Mouse (Mus musculus) hindbrain, embryonic 14.5 days (tissue): ENCODE measurements around the gene Chchd2. TPM values are rescaled to one million over a fixed set of nuclear protein-coding genes. Genes with fewer than 3 reads are reported as not detected.

Source experiments
- ATAC-seq: fragments of 200-750 bp; cut with Nextera tagmentation; 2 replicates; pipeline ENCODE4 v1.8.0; 2017; ENCODE audit warnings: moderate number of reproducible peaks, mild to moderate bottlenecking, moderate TSS enrichment, moderate library complexity; ENCODE audit not compliant: low FRiP score
- DNase-seq: peaks from one replicate; pipeline ENCODE4 v3.0.0-alpha.2; 2015; ENCODE audit warnings: low spot score
- H3K27ac ChIP-seq: fragments of 300-500 bp; sonication (generic); 2 replicates; pipeline ENCODE4 v1.5.1; 2014; ENCODE audit warnings: mild to moderate bottlenecking, moderate library complexity
- H3K27me3 ChIP-seq: fragments of 300-500 bp; sonication (generic); 2 replicates; pipeline ENCODE4 v1.6.1; 2014; ENCODE audit warnings: mild to moderate bottlenecking, low read length, mixed read lengths; ENCODE audit not compliant: control insufficient read depth, insufficient read depth
- H3K36me3 ChIP-seq: fragments of 300-500 bp; sonication (generic); replicated peaks from 2 replicates; pipeline ENCODE4 v1.6.1; 2014; ENCODE audit not compliant: control insufficient read depth, insufficient read depth
- H3K4me1 ChIP-seq: fragments of 300-500 bp; sonication (generic); replicated peaks from 2 replicates; pipeline ENCODE4 v1.6.1; 2014; ENCODE audit warnings: antibody characterized with exemption, low read length, mixed read lengths; ENCODE audit not compliant: control insufficient read depth, insufficient read depth
- H3K4me2 ChIP-seq: fragments of 300-500 bp; sonication (generic); replicated peaks from 2 replicates; pipeline ENCODE4 v1.6.1; 2014; ENCODE audit warnings: mild to moderate bottlenecking, moderate library complexity
- H3K4me3 ChIP-seq: fragments of 300-500 bp; sonication (generic); replicated peaks from 2 replicates; pipeline ENCODE4 v1.5.1; 2014; ENCODE audit warnings: mild to moderate bottlenecking, low read length
- H3K9ac ChIP-seq: fragments of 300-500 bp; sonication (generic); 2 replicates; pipeline ENCODE4 v1.6.1; 2014
- H3K9me3 ChIP-seq: fragments of 300-500 bp; sonication (generic); 2 replicates; pipeline ENCODE4 v1.6.1; 2016; ENCODE audit warnings: low read length; ENCODE audit not compliant: control insufficient read depth
- WGBS: fragments of 180-500 bp; shearing (Covaris S2); extraction: QIAGEN DNeasy Blood & Tissue Kit; methylation state at CpG from one replicate; pipeline ENCODE4 v1.1.7; 2014; 5-methylcytosine and 5-hydroxymethylcytosine counted together
- polyA plus RNA-seq: library from polyadenylated mRNA; unstranded; fragments of >200 nt; fragmentation: Nextera tagmentation; extraction: Ambion mirVana; gene quantifications from 2 replicates; pipeline ENCODE4 v1.2.1, GENCODE M21; 2014

Chchd2 gene
- polyA plus RNA-seq, 1 experiment from 2014 or later: 793 TPM

- no peaks in the 10 kb centered on the region for H3K9me3 ChIP-seq
- H3K27ac ChIP-seq: no peak overlapping the region
- no peak overlapping the region for H3K4me3 ChIP-seq
- ATAC-seq: no peak
- no peaks in the 10 kb centered on the region for H3K27me3 ChIP-seq
- no peak for DNase-seq
- H3K9ac ChIP-seq: no peak overlapping the region
- 12% methylated on average over 18 of the region's 18 CpGs for WGBS
- H3K36me3 ChIP-seq: peaks cover 36% of the 10 kb centered on the region
- no peaks in the 10 kb centered on the region for H3K4me1 ChIP-seq
- H3K4me2 ChIP-seq: no peak overlapping the region
These were observed 22.8 kb downstream of the Chchd2 start for GRCm38 (mm10) chr5:129864467-129864866.

GRCm38 (mm10) chr5:129862325-129862724 is 24.9 kb downstream of the Chchd2 start:
- Histone ChIP-seq H3K36me3 (peaks cover 58% of the 10 kb centered on the region), H3K9me3 (no peaks in the 10 kb centered on the region), H3K4me1 (no peaks in the 10 kb centered on the region), H3K4me3 (no peak overlapping the region), H3K4me2 (no peak overlapping the region), H3K9ac (no peak overlapping the region), H3K27me3 (no peaks in the 10 kb centered on the region), H3K27ac (no peak overlapping the region)
- 94% methylated on average over 6 of the region's 6 CpGs for WGBS
- DNase-seq (no peak), ATAC-seq (no peak)

- no peak overlapping the region for H3K27ac ChIP-seq
- ATAC-seq (no peak), DNase-seq (no peak)
- no peaks in the 10 kb centered on the region for H3K4me1 ChIP-seq
- no peak overlapping the region for H3K4me3 ChIP-seq
- no peak overlapping the region for H3K9ac ChIP-seq
- H3K36me3 ChIP-seq: peaks cover 76% of the 10 kb centered on the region
- WGBS: 86% methylated on average over 5 of the region's 5 CpGs
- H3K4me2 ChIP-seq: no peak overlapping the region
- H3K27me3 ChIP-seq: no peaks in the 10 kb centered on the region
- no peaks in the 10 kb centered on the region for H3K9me3 ChIP-seq
These were observed 30.9 kb downstream of the Chchd2 start for GRCm38 (mm10) chr5:129856414-129856813.

- H3K9me3 ChIP-seq: no peaks in the 10 kb centered on the region
- no peak overlapping the region for H3K9ac ChIP-seq
- no peaks in the 10 kb centered on the region for H3K4me1 ChIP-seq
- DNase-seq: no peak
- no peak overlapping the region for H3K27ac ChIP-seq
- no peaks in the 10 kb centered on the region for H3K27me3 ChIP-seq
- H3K4me2 ChIP-seq: no peak overlapping the region
- H3K36me3 ChIP-seq: peaks cover 69% of the 10 kb centered on the region
- no peak for ATAC-seq
- WGBS: 57% methylated on average over 5 of the region's 5 CpGs
- no peak overlapping the region for H3K4me3 ChIP-seq
These were observed 32.1 kb downstream of the Chchd2 start for GRCm38 (mm10) chr5:129855163-129855562.

- H3K36me3 ChIP-seq: peaks cover 36% of the 10 kb centered on the region
- H3K27me3 ChIP-seq: no peaks in the 10 kb centered on the region
- H3K4me2 ChIP-seq: peak overlapping the region; percentile 63
- peak overlapping the region; percentile 68 for H3K9ac ChIP-seq
- WGBS: 65% methylated on average over 8 of the region's 8 CpGs
- H3K27ac ChIP-seq: no peak overlapping the region
- no peak for ATAC-seq
- H3K4me3 ChIP-seq: peak overlapping the region; percentile 50
- no peak for DNase-seq
- peaks cover 9% of the 10 kb centered on the region for H3K4me1 ChIP-seq
- no peaks in the 10 kb centered on the region for H3K9me3 ChIP-seq
These were observed 39.8 kb downstream of the Chchd2 start for GRCm38 (mm10) chr5:129847558-129847820.

- DNase-seq: peak; percentile 99
- H3K27ac ChIP-seq: peak within 1 kb of the TSS; percentile 68
- H3K9me3 ChIP-seq: no peaks in the 10 kb centered on the region
- peaks cover 9% of the 10 kb centered on the region for H3K4me1 ChIP-seq
- peak; percentile 99 for ATAC-seq
- H3K9ac ChIP-seq: peak within 1 kb of the TSS; percentile 68
- H3K4me2 ChIP-seq: peak within 1 kb of the TSS; percentile 63
- no peaks in the 10 kb centered on the region for H3K27me3 ChIP-seq
- H3K4me3 ChIP-seq: peak within 1 kb of the TSS; percentile 50
- peaks cover 36% of the 10 kb centered on the region for H3K36me3 ChIP-seq
- WGBS: 12% methylated on average over 22 of the region's 22 CpGs
These were observed 40.3 kb downstream of the Chchd2 start, which contains the start of gene Sumf2 for GRCm38 (mm10) chr5:129846752-129847557. Sumf2 (plus strand) TSS chr5:129846986.

GRCm38 (mm10) chr5:129844848-129845247 is 42.4 kb downstream of the Chchd2 start:
- 94% methylated on average over 5 of the region's 5 CpGs for WGBS
- Histone ChIP-seq H3K27me3 (no peaks in the 10 kb centered on the region), H3K27ac (no peak overlapping the region), H3K4me2 (no peak overlapping the region), H3K4me1 (peaks cover 9% of the 10 kb centered on the region), H3K9me3 (no peaks in the 10 kb centered on the region), H3K36me3 (peaks cover 28% of the 10 kb centered on the region), H3K9ac (no peak overlapping the region), H3K4me3 (no peak overlapping the region)
- DNase-seq: no peak
- ATAC-seq: no peak

Other genes with a start within 250 kb of the Chchd2 start
- gene Zfp11, start 217.4 kb downstream of the Chchd2 start, polyA plus RNA-seq: 6.6 and 6.8 TPM in 2 replicates
- gene Sept14, start 179.0 kb downstream of the Chchd2 start, polyA plus RNA-seq: not detected in 2 replicates
- 169 and 184 TPM in 2 replicates for gene Mrps17, start 172.0 kb downstream of the Chchd2 start, polyA plus RNA-seq
- gene Nipsnap2, start 162.4 kb downstream of the Chchd2 start, polyA plus RNA-seq: 83.9 and 89.1 TPM in 2 replicates
- gene Psph, start 100.0 kb downstream of the Chchd2 start, polyA plus RNA-seq: 31.3 and 33.6 TPM in 2 replicates
- gene Sumf2, start 40.5 kb downstream of the Chchd2 start, polyA plus RNA-seq: 28.5 and 29.1 TPM in 2 replicates
- gene Zbed5, start 8.3 kb upstream of the Chchd2 start, polyA plus RNA-seq: 16.4 and 17.0 TPM in 2 replicates
- gene Phkg1, start 11.1 kb upstream of the Chchd2 start, polyA plus RNA-seq: 0.13 and 0.72 TPM in 2 replicates
- 3.4 and 3.8 TPM in 2 replicates for gene Nupr1l, start 21.1 kb upstream of the Chchd2 start, polyA plus RNA-seq
- 32.4 and 37.6 TPM in 2 replicates for gene Vkorc1l1, start 54.5 kb upstream of the Chchd2 start, polyA plus RNA-seq
- gene Gusb, start 115.6 kb upstream of the Chchd2 start, polyA plus RNA-seq: 36.4 and 37.0 TPM in 2 replicates
- gene Asl, start 141.8 kb upstream of the Chchd2 start, polyA plus RNA-seq: 41.3 and 41.5 TPM in 2 replicates
- 49.2 and 51.9 TPM in 2 replicates for gene Crcp, start 141.8 kb upstream of the Chchd2 start, polyA plus RNA-seq
- 62.2 and 63.0 TPM in 2 replicates for gene Tpst1, start 185.9 kb upstream of the Chchd2 start, polyA plus RNA-seq